Mouse (Mus musculus): Measurements from ENCODE around the gene Lgals3bp. TPM values are rescaled to one million over a fixed set of nuclear protein-coding genes. Genes with fewer than 3 reads are reported as not detected.

Lgals3bp gene
- polyA plus RNA-seq, 1 experiment from 2014 or later = 42.7 TPM

DNA sequence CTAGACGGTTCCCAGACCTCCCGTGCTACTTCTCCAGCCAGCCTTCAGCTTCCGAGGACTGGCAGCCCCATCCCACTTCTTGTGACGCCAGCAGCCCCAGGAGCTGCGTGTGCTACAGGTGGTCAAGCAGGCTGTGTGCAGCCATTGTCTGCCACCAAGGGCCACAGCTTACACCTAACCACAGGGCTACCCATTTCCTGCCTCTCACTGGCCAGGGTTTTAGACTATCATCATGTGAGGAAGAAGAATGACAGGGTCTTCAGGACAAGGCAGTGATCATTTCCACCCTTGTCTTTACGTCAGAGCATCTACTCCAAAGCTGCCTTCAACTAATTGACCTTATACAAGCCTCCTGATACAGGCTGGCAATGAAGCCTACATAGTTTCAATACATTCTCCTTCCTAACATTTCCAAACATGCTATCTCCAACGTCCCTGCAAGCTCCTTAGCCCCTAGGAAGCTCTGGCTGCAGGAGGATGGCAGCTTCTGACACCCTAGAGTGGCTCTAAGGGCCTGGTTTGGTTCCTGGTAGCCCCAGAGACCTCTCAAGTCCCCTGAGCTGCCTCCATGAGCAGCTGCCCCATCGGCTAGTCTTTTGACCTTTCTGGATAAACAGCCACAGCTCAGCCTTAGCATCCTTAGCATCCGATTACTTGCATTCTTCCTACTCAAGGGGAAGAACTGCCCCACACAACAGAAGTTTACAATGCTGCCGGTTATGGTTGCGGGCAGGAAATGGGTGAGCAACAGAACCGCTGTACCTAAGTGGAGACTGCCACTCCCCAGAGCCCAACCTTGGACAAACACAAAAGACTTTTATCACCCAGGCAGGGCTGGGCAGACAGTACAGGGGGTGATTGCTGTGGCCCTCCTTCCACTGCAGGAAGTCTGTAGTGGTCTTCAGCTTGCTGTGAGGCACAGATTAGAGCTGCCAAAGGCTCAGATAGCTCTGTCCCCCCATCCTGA, 7.5 kb upstream of the Lgals3bp start:
- H3K27me3 ChIP-seq = no peaks in the 10 kb centered on the region
- no peak for ATAC-seq (ENCODE audit: insufficient read depth)
- peaks cover 42% of the 10 kb centered on the region for H3K36me3 ChIP-seq (replicated peaks)
- H3K9ac ChIP-seq = no peak overlapping the region
- H3K27ac ChIP-seq (replicated peaks) = no peak overlapping the region
- no peak overlapping the region for H3K4me3 ChIP-seq (replicated peaks)
- no peak overlapping the region for H3K4me2 ChIP-seq
- H3K9me3 ChIP-seq (replicated peaks) = no peaks in the 10 kb centered on the region
- no peaks in the 10 kb centered on the region for H3K4me1 ChIP-seq (replicated peaks)
- 60% methylated on average over 12 of the region's 12 CpGs for WGBS (ENCODE audit: insufficient replicate concordance)

DNA sequence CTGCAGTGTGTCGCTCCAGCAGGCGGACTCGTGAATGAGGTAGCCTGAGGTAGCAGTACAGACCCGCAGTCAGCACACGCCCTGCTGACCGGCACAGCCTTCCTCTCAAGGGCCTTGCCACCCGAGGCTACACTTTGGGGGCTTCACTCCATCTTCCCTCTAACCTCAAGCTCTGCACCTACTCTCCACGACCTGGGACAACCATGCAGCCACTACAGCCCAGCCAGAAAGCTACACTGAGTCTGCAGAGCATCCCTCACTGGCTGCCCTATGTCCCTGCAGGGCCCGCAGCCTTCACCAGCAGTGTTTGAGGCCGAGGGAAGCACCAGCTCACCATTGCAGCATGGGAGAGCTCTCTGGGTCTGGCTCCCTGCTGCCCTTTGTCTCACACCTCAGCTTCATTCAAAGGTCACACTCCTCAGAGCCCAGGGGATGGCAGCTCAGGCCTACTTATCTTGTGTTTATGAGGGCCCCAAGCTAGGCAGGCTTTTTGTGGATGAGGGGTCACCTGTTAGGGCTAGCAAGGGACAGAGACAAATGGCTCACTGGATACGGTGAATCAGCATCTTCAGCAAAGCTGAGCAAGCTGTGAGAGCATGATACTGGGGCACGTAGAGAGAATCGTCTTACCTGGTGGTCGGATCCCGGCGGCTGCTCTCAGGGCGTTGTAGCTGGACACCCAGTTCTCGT, 6.3 kb upstream of the Lgals3bp start:
- H3K4me3 ChIP-seq (replicated peaks) = no peak overlapping the region

DNA sequence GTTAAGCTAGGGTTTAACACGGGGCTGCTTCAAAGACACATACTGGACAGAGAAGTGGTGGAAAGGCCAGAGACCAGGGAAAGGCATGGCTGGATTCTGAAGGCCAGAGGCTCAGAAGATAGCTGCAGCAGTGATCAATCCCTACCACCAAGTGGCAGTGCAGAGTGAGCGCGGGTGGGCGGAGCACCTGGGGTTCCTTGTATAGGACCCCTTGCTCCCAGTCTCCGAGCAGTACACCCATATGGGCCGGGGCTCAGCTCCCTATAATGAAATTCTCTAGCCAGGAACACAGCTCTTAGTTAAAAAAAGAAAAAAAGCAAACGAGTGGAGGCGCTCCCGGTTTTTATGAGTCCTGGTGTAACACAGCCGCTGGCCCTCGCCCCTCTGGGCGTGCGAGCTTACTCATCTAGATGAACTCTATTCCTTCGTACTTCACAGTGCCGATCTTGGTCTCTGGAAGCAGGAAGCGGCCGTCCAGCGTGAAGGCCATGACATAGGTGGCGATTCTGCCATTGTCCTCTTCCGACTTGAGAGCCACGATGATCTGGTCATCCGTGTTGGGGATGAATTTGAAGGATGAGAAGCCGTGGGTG, 5.5 kb upstream of the Lgals3bp start:
- no peaks in the 10 kb centered on the region for H3K9me3 ChIP-seq (replicated peaks)
- H3K4me3 ChIP-seq (replicated peaks) = no peak overlapping the region
- 82% methylated on average over 23 of the region's 23 CpGs for WGBS (ENCODE audit: insufficient replicate concordance)
- no peak for ATAC-seq (ENCODE audit: insufficient read depth)
- H3K36me3 ChIP-seq (replicated peaks) = peaks cover 39% of the 10 kb centered on the region
- H3K4me1 ChIP-seq (replicated peaks) = peaks cover 1% of the 10 kb centered on the region; the same call in 1 of the 2 replicates
- no peaks in the 10 kb centered on the region for H3K27me3 ChIP-seq
- H3K4me2 ChIP-seq = no peak overlapping the region
- no peak overlapping the region for H3K27ac ChIP-seq (replicated peaks)
- H3K9ac ChIP-seq = no peak overlapping the region

More for the DNA sequence above, 6.3 kb upstream of the Lgals3bp start:
- H3K4me2 ChIP-seq = no peak overlapping the region
- no peaks in the 10 kb centered on the region for H3K27me3 ChIP-seq
- WGBS (ENCODE audit: insufficient replicate concordance) = 80% methylated on average over 18 of the region's 18 CpGs
- no peaks in the 10 kb centered on the region for H3K4me1 ChIP-seq (replicated peaks)
- no peak overlapping the region for H3K27ac ChIP-seq (replicated peaks)
- ATAC-seq (ENCODE audit: insufficient read depth) = no peak
- H3K36me3 ChIP-seq (replicated peaks) = peaks cover 39% of the 10 kb centered on the region
- no peak overlapping the region for H3K9ac ChIP-seq
- no peaks in the 10 kb centered on the region for H3K9me3 ChIP-seq (replicated peaks)

DNA sequence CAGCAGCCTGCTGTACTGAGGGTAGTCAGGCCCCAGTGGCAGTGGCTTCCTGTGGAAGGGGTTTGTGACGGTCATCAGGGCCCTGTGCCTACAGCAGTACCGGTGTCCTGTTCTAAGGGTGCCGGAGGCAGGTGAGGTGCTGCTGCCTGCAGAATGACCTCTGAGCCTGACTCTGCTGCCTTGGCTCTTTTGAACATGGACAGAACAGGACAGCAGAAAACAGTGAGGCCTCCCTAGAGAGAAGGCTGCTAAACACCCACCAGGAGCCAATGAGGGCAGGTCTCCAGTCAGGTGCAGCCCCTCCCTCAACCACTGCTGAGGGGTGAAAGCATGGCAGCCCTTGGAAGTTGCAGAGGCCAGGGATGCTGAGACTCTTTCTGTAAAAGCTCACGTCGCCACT, 4.6 kb upstream of the Lgals3bp start:
- H3K4me1 ChIP-seq (replicated peaks) = peaks cover 9% of the 10 kb centered on the region
- H3K9me3 ChIP-seq (replicated peaks) = no peaks in the 10 kb centered on the region
- ATAC-seq (ENCODE audit: insufficient read depth) = no peak
- H3K4me3 ChIP-seq (replicated peaks) = no peak overlapping the region
- 84% methylated on average over 5 of the region's 5 CpGs for WGBS (ENCODE audit: insufficient replicate concordance)
- no peak overlapping the region for H3K9ac ChIP-seq
- peaks cover 38% of the 10 kb centered on the region for H3K36me3 ChIP-seq (replicated peaks)
- no peaks in the 10 kb centered on the region for H3K27me3 ChIP-seq
- H3K27ac ChIP-seq (replicated peaks) = no peak overlapping the region
- no peak overlapping the region for H3K4me2 ChIP-seq

DNA sequence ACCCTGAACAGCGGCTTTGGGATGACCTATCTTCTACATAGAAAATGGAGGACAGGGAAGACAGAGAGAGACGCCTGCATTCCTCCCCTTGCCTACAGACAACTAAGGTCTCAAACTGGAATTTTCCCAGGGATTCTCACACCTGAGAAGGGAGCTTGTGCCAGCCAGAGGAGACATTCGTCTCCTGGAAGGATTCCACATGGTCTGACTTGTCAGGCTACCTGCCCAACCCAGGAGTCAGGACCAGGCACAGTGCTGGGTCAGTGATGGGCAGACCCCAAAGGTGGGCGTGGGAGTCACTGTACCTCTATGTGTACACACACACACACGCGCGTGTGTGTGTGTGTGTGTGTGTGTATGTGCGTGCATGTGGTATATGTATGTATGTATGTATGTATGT, 3.4 kb upstream of the Lgals3bp start:
- Histone ChIP-seq H3K4me1 (replicated peaks) (peaks cover 21% of the 10 kb centered on the region), H3K27ac (replicated peaks) (no peak overlapping the region), H3K9me3 (replicated peaks) (no peaks in the 10 kb centered on the region), H3K9ac (no peak overlapping the region), H3K4me2 (no peak overlapping the region), H3K4me3 (replicated peaks) (no peak overlapping the region), H3K27me3 (no peaks in the 10 kb centered on the region), H3K36me3 (replicated peaks) (peaks cover 26% of the 10 kb centered on the region; the same call in 1 of the 2 replicates)
- 75% methylated on average over 8 of the region's 8 CpGs for WGBS (ENCODE audit: insufficient replicate concordance)
- ATAC-seq (ENCODE audit: insufficient read depth) = no peak

DNA sequence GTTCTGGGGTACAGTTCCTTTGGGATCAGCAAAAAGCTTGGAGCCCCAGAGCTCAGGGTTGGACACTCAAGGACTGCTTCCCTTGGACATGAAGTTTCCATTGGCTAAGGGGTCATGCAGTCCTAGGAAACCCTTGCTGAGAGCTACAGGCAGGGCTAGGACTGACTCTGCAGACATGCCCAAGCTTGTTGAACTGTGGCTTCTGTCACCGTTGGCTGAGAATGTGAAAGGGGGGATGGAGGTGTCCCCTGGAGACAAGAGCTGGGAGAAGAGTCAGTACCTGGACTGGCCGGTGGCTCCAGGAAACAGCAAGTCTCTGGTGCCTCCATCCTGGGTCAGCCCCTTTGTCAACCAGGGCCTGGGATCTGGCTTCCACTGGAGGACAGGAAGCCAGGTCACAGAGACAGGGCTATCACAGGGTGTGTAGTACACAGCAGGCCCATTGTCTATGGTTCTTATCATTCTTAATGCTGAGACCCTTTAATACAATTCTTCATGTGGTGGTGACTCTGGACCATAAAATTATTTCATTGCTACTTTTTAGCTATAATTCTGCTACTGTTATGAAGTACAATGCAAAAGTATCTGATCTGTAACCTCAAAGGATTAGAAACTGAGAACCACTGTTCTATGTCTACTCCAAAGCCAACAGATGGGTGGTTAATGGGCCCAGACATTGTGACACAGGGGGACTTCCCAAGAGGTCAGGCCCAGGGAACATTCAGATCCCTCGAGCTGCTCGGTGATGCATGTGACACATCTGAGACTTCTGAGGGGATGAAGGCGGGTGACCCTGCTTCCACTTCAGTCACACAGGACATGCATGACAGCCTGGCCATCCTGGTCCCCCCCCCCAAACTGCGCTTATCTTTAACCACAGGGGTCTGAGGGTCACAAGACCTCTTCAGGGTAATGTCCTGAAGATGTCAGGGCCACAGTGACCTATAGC, 2.3 kb upstream of the Lgals3bp start:
- no peak overlapping the region for H3K4me2 ChIP-seq
- no peak overlapping the region for H3K27ac ChIP-seq (replicated peaks)
- no peaks in the 10 kb centered on the region for H3K9me3 ChIP-seq (replicated peaks)
- peaks cover 32% of the 10 kb centered on the region for H3K4me1 ChIP-seq (replicated peaks)
- no peak overlapping the region for H3K4me3 ChIP-seq (replicated peaks)
- no peaks in the 10 kb centered on the region for H3K27me3 ChIP-seq
- no peak for ATAC-seq (ENCODE audit: insufficient read depth)
- peaks cover 18% of the 10 kb centered on the region; the same call in 1 of the 2 replicates for H3K36me3 ChIP-seq (replicated peaks)
- WGBS (ENCODE audit: insufficient replicate concordance) = 72% methylated on average over 6 of the region's 6 CpGs
- H3K9ac ChIP-seq = no peak overlapping the region

DNA sequence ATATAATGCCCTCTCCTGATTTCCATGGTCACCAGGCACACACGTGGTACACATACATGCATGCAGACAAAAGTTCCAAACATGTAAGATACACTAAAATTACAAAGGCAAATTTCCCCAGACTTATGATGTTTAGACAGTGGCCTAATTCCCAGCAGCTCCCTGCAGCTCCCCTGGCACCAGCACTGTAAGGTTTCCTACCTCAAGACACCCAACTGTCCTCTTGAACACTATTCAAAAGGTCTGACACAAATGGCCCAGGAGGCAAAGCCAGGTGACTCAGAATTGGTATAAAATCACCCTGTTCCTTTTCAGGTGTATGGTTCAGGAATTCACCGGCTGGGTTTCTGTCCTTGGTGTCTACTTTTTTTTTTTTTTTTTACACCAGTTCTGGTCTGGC, 1.3 kb upstream of the Lgals3bp start:
- H3K27ac ChIP-seq (replicated peaks) = no peak overlapping the region
- H3K9ac ChIP-seq = no peak overlapping the region
- peaks cover 18% of the 10 kb centered on the region; the same call in 1 of the 2 replicates for H3K36me3 ChIP-seq (replicated peaks)
- H3K4me1 ChIP-seq (replicated peaks) = peaks cover 35% of the 10 kb centered on the region
- WGBS (ENCODE audit: insufficient replicate concordance) = 70% methylated on average over 2 of the region's 2 CpGs
- H3K4me3 ChIP-seq (replicated peaks) = no peak overlapping the region
- no peaks in the 10 kb centered on the region for H3K27me3 ChIP-seq
- H3K9me3 ChIP-seq (replicated peaks) = no peaks in the 10 kb centered on the region
- ATAC-seq (ENCODE audit: insufficient read depth) = no peak
- H3K4me2 ChIP-seq = no peak overlapping the region

DNA sequence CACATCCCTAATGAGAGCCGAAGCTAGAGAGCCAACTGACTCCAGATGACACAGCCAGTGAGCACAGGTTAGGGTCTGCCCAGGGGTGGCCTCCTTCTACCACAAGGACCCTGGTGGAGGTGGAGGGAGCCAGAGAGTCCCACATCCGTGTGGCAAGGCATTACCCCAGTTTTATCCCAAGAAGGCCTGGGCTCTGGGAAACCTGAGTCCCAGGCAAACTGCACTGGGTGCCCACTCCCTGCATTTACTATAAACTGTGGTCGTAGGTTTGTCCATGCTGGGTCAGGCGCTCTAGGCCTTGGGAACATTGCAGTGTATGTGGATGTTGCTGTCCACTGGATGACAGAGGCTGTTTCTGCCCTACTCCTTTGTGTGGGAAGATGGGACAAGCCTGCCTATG, 697 bp downstream of the Lgals3bp start:
- Histone ChIP-seq H3K9me3 (replicated peaks) (no peaks in the 10 kb centered on the region), H3K4me2 (peak overlapping the region; percentile 55), H3K27me3 (no peaks in the 10 kb centered on the region), H3K4me3 (replicated peaks) (peak overlapping the region; percentile 34), H3K4me1 (replicated peaks) (peaks cover 35% of the 10 kb centered on the region), H3K9ac (0 out of 2 replicates have a peak overlapping the region, but pooled peaks have one; percentile 4), H3K36me3 (replicated peaks) (peaks cover 8% of the 10 kb centered on the region), H3K27ac (replicated peaks) (peak overlapping the region; percentile 68)
- ATAC-seq (ENCODE audit: insufficient read depth) = peak; percentile 7; the same call in 1 of the 2 replicates
- WGBS (ENCODE audit: insufficient replicate concordance) = 60% methylated on average over 4 of the region's 4 CpGs

DNA sequence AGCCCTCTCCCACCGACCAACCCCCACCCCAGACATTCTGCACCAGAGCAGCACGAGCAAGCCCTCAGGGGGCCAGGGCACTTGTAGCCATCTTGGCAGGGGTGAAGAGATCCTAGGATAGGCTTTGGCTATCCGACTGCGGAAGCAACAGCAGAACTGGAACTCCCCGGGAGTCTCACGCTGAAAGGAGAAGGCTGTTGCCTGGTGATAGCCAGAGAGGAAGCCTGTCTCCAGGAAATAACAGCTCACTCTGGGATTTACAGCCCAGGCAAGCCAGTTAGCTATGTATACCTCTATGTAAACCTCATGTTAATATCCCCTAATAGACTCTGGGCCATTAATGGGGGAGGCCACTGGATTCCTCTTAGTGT, 1.3 kb downstream of the Lgals3bp start:
- no peak overlapping the region for H3K9ac ChIP-seq
- 10% methylated on average over 6 of the region's 6 CpGs for WGBS (ENCODE audit: insufficient replicate concordance)
- peak overlapping the region; percentile 51 for H3K27ac ChIP-seq (replicated peaks)
- H3K4me3 ChIP-seq (replicated peaks) = peak overlapping the region; percentile 34
- peaks cover 14% of the 10 kb centered on the region for H3K36me3 ChIP-seq (replicated peaks)
- peak overlapping the region; percentile 55 for H3K4me2 ChIP-seq
- no peaks in the 10 kb centered on the region for H3K27me3 ChIP-seq
- H3K4me1 ChIP-seq (replicated peaks) = peaks cover 35% of the 10 kb centered on the region
- no peaks in the 10 kb centered on the region for H3K9me3 ChIP-seq (replicated peaks)
- no peak for ATAC-seq (ENCODE audit: insufficient read depth)

DNA sequence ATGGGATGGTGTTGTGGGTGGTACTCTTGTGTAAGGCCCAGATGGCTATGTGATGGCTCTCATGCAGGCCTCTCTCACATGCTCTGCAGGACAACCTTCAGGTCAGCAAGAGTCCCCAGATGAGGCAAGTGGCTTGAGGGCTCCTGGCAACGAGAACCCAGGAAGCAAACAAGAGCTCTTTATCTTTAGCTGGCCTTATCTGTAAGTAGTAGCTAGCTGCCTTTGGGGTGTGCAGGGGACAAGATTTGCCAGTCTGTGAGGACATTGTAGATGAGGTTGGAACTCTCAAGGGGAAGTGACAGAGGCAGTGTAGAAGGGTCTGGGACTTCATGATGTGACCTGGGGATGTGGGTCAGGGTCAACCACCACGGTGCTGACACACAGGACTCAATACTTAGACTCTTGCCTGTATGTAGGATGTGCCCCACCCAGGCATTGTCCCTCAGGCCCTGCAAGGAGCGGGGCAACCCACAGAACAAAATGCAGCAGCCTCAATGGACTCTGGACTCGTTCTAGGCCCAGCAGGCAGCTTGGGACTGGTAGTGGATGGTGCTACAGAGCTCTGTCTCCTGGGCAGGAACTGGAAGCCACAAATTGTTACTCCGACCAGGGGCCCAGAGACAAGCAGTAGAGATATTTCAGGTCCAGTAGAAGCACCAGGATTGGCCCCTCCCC, 1.9 kb downstream of the Lgals3bp start:
- WGBS (ENCODE audit: insufficient replicate concordance) = 10% methylated on average over 5 of the region's 5 CpGs
- ATAC-seq (ENCODE audit: insufficient read depth) = peak; percentile 17; the same call in 1 of the 2 replicates
- no peaks in the 10 kb centered on the region for H3K9me3 ChIP-seq (replicated peaks)
- peak overlapping the region; percentile 51 for H3K27ac ChIP-seq (replicated peaks)
- peaks cover 35% of the 10 kb centered on the region for H3K4me1 ChIP-seq (replicated peaks)
- 0 out of 2 replicates have a peak overlapping the region, but pooled peaks have one; percentile 34 for H3K4me3 ChIP-seq (replicated peaks)
- peaks cover 15% of the 10 kb centered on the region for H3K36me3 ChIP-seq (replicated peaks)
- H3K9ac ChIP-seq = no peak overlapping the region
- no peaks in the 10 kb centered on the region for H3K27me3 ChIP-seq
- H3K4me2 ChIP-seq = peak overlapping the region; percentile 55

All from liver, embryonic 15.5 days (tissue).